ENCODE assay signal across 15 mouse cellular contexts in genomic region chr4:142068899-142069812, GRCm38 (mm10). TPM values are rescaled to one million over a fixed set of nuclear protein-coding genes. Genes with fewer than 3 reads are reported as not detected.
DNase-seq lines count a peak whose midpoint lies in the region; ATAC-seq and TF ChIP-seq lines count a peak whose summit lies in the region.
"Had no signal": no experiment of that assay in that cellular context is flagged by ENCODE, and none has a peak within 500 bp of the region (broad histone marks: within the 10 kb centered on the region; RNA-seq: fewer than 3 reads in every experiment).

No protein-coding gene starts in this region.

- peak overlapping the region; percentile 54; the same call in 1 of the 2 replicates for H3K27ac ChIP-seq in hindbrain, embryonic 10.5 days
- no peak overlapping the region for H3K27ac ChIP-seq in hindbrain, embryonic 14.5 days
- peak overlapping the region; percentile 29 for H3K27ac ChIP-seq in liver, embryonic 15.5 days (replicated peaks)

- H3K4me1 ChIP-seq in hindbrain, embryonic 10.5 days (replicated peaks): peaks cover 52% of the 10 kb centered on the region
- peaks cover 9% of the 10 kb centered on the region; the same call in 1 of the 2 replicates for H3K4me1 ChIP-seq in hindbrain, embryonic 14.5 days (replicated peaks; ENCODE audit: control insufficient read depth, insufficient read depth, low read length)
- H3K4me1 ChIP-seq in E14TG2a.4 (replicated peaks; ENCODE audit: low read depth, low read length): peaks cover 94% of the 10 kb centered on the region
- peaks cover 60% of the 10 kb centered on the region for H3K4me1 ChIP-seq in liver, embryonic 15.5 days (replicated peaks)

- H3K36me3 ChIP-seq in hindbrain, embryonic 10.5 days: no peaks in the 10 kb centered on the region
- H3K36me3 ChIP-seq in hindbrain, embryonic 14.5 days (replicated peaks; ENCODE audit: control insufficient read depth, insufficient read depth): no peaks in the 10 kb centered on the region
- no peaks in the 10 kb centered on the region; the same call in 1 of the 2 replicates for H3K36me3 ChIP-seq in E14TG2a.4 (ENCODE audit: insufficient read depth, low read length)
- no peaks in the 10 kb centered on the region for H3K36me3 ChIP-seq in liver, embryonic 15.5 days (replicated peaks)

- no peak overlapping the region for H3K4me2 ChIP-seq in hindbrain, embryonic 14.5 days (replicated peaks)
- no peak overlapping the region for H3K4me2 ChIP-seq in liver, embryonic 15.5 days

- H3K9me3 ChIP-seq in hindbrain, embryonic 10.5 days: no peaks in the 10 kb centered on the region
- no peaks in the 10 kb centered on the region for H3K9me3 ChIP-seq in hindbrain, embryonic 14.5 days (ENCODE audit: control insufficient read depth, low read length)
- H3K9me3 ChIP-seq in E14TG2a.4 (ENCODE audit: low read length): no peaks in the 10 kb centered on the region
- no peaks in the 10 kb centered on the region for H3K9me3 ChIP-seq in liver, embryonic 15.5 days (replicated peaks)

- H3K27me3 ChIP-seq in hindbrain, embryonic 10.5 days (ENCODE audit: insufficient read depth, poor library complexity, severe bottlenecking): peaks cover 75% of the 10 kb centered on the region
- peaks cover 25% of the 10 kb centered on the region; the same call in 1 of the 2 replicates for H3K27me3 ChIP-seq in hindbrain, embryonic 14.5 days (ENCODE audit: control insufficient read depth, insufficient read depth, low read length)
- H3K27me3 ChIP-seq in E14TG2a.4 (ENCODE audit: insufficient read depth, low read length): no peaks in the 10 kb centered on the region
- H3K27me3 ChIP-seq in liver, embryonic 15.5 days: peaks cover 22% of the 10 kb centered on the region; the same call in 1 of the 2 replicates

- no peak overlapping the region for H3K9ac ChIP-seq in hindbrain, embryonic 14.5 days
- H3K9ac ChIP-seq in liver, embryonic 15.5 days: no peak overlapping the region

- intact Hi-C loops in left cerebral cortex, postnatal 10 days (cut with DNase I): no loop called here

- WGBS in hindbrain, embryonic 10.5 days: 19% methylated on average over 18 of the region's 18 CpGs
- WGBS in hindbrain, embryonic 14.5 days: 22% methylated on average over 18 of the region's 18 CpGs
- 51% methylated on average over 18 of the region's 18 CpGs for WGBS in liver, embryonic 15.5 days (ENCODE audit: insufficient replicate concordance)

- TF ChIP-seq CTCF in E14TG2a.4 (conservative IDR thresholded peaks at IDR 0.05; ENCODE audit: low read length): no peak

- no peak for ATAC-seq in hindbrain, embryonic 14.5 days (ENCODE audit: low FRiP score)
- ATAC-seq in liver, embryonic 15.5 days (ENCODE audit: insufficient read depth): no peak; the same call in 1 of the 2 replicates
- ATAC-seq: CD4-positive, CD25-positive, alpha-beta regulatory T cell, adult 4 months had no signal

- H3K4me3 ChIP-seq in hindbrain, embryonic 10.5 days: no peak overlapping the region
- H3K4me3 ChIP-seq in hindbrain, embryonic 14.5 days (replicated peaks; ENCODE audit: low read length): no peak overlapping the region
- H3K4me3 ChIP-seq in E14TG2a.4 (replicated peaks; ENCODE audit: low read length): peak overlapping the region; percentile 67
- no peak overlapping the region for H3K4me3 ChIP-seq in liver, embryonic 15.5 days (replicated peaks)

- DNase-seq in hindbrain, embryonic 10.5 days (ENCODE audit: low spot score): no peak
- no peak for DNase-seq in hindbrain, embryonic 14.5 days (ENCODE audit: low spot score)
- peak; percentile 94 for DNase-seq in ZHBTc4 (ENCODE audit: low read depth, low spot score)
- DNase-seq in left cerebral cortex, postnatal 10 days (ENCODE audit: extremely low spot score in 1 of 2, low spot score in 2 of 2): no peak
- DNase-seq in layer of hippocampus, adult 11-12 months (ENCODE audit: low spot score): no peak
- DNase-seq: cerebellum, postnatal 36 days; gastrocnemius, postnatal 25 days; kidney, postnatal 36 days; lung, postnatal 36 days; spleen, adult 18-20 months; thymus, adult 2 months had no signal

RNA-seq across cellular contexts. Expression of gene Tmem51, which starts 14.9 kb away (rescaled TPM):
- polyA plus RNA-seq in hindbrain, embryonic 10.5 days (2016; fragmentation: Nextera tagmentation; extraction: Ambion mirVana): 9.2 and 12.1 TPM in 2 replicates
- polyA plus RNA-seq in hindbrain, embryonic 14.5 days (2014; fragmentation: Nextera tagmentation; extraction: Ambion mirVana): 6.5 and 6.6 TPM in 2 replicates
- polyA plus RNA-seq in liver, embryonic 15.5 days (2015; fragmentation: Nextera tagmentation; extraction: Ambion mirVana): 16.2 and 17.6 TPM in 2 replicates
- total RNA-seq in left cerebral cortex, postnatal 10 days (2021): 1 to 10 TPM; 6.4 to 7.2 TPM

RNA-seq across cellular contexts. Expression of gene Fhad1, which starts 54.3 kb away (rescaled TPM):
- 2.3 and 4.1 TPM in 2 replicates for polyA plus RNA-seq in hindbrain, embryonic 10.5 days (2016; fragmentation: Nextera tagmentation; extraction: Ambion mirVana)
- 3.6 and 5.4 TPM in 2 replicates for polyA plus RNA-seq in hindbrain, embryonic 14.5 days (2014; fragmentation: Nextera tagmentation; extraction: Ambion mirVana)
- 0.24 TPM in 1 of 2 replicates, not detected in the other for polyA plus RNA-seq in liver, embryonic 15.5 days (2015; fragmentation: Nextera tagmentation; extraction: Ambion mirVana)
- 1 to 10 TPM; 2.3 to 2.7 TPM for total RNA-seq in left cerebral cortex, postnatal 10 days (2021)
- total RNA-seq: hematopoietic stem cell, adult 5-6 weeks had no signal
